Mouse (Mus musculus) intestine, postnatal 0 days (tissue): ENCODE measurements around the gene Tlr2. TPM values are rescaled to one million over a fixed set of nuclear protein-coding genes. Genes with fewer than 3 reads are reported as not detected.

Source experiments
- ATAC-seq: fragments of 200-750 bp; cut with Nextera tagmentation; 2 replicates; pipeline ENCODE4 v1.8.0; 2017; ENCODE audit warnings: mild to moderate bottlenecking, moderate TSS enrichment, moderate library complexity
- H3K27ac ChIP-seq: fragments of 300-500 bp; sonication (generic); 2 replicates; pipeline ENCODE4 v1.5.1; 2014; ENCODE audit warnings: mild to moderate bottlenecking, low read depth, low read length, moderate library complexity
- H3K27me3 ChIP-seq: fragments of 300-500 bp; sonication (generic); replicated peaks from 2 replicates; pipeline ENCODE4 v1.6.1; 2014; ENCODE audit warnings: low read length, mixed read lengths; ENCODE audit not compliant: control insufficient read depth, insufficient read depth
- H3K36me3 ChIP-seq: fragments of 300-500 bp; sonication (generic); 2 replicates; pipeline ENCODE4 v1.6.1; 2014; ENCODE audit warnings: mild to moderate bottlenecking, moderate library complexity; ENCODE audit not compliant: control insufficient read depth, insufficient read depth
- H3K4me1 ChIP-seq: fragments of 300-500 bp; sonication (generic); replicated peaks from 2 replicates; pipeline ENCODE4 v1.6.1; 2014; ENCODE audit warnings: antibody characterized with exemption, low read length, mixed read lengths; ENCODE audit not compliant: control insufficient read depth, insufficient read depth
- H3K4me2 ChIP-seq: fragments of 300-500 bp; sonication (generic); replicated peaks from 2 replicates; pipeline ENCODE4 v1.6.1; 2014; ENCODE audit warnings: low read depth, mild to moderate bottlenecking, moderate library complexity
- H3K4me3 ChIP-seq: fragments of 300-500 bp; sonication (generic); 2 replicates; pipeline ENCODE4 v1.5.1; 2014; ENCODE audit warnings: low read depth, low read length
- H3K9ac ChIP-seq: fragments of 300-500 bp; sonication (generic); 2 replicates; pipeline ENCODE4 v1.6.1; 2014; ENCODE audit warnings: mild to moderate bottlenecking, low read depth, low read length
- H3K9me3 ChIP-seq: fragments of 300-500 bp; sonication (generic); 2 replicates; pipeline ENCODE4 v1.6.1; 2016; ENCODE audit warnings: mixed run types; ENCODE audit not compliant: control insufficient read depth
- CTCF ChIP-seq: sonication (generic); IDR thresholded peaks from 2 replicates; pipeline ENCODE4 v1.5.1; 2016; ENCODE audit warnings: low read depth, mild to moderate bottlenecking, control low read depth, antibody characterized with exemption, moderate library complexity
- WGBS: fragments of 180-500 bp; shearing (Covaris S2); extraction: QIAGEN DNeasy Blood & Tissue Kit; methylation state at CpG from one replicate; pipeline ENCODE4 v1.1.7; 2014; 5-methylcytosine and 5-hydroxymethylcytosine counted together
- polyA plus RNA-seq: library from polyadenylated mRNA; unstranded; fragments of >200 nt; fragmentation: Nextera tagmentation; extraction: Ambion mirVana; gene quantifications from 2 replicates; pipeline ENCODE4 v1.2.1, GENCODE M21; 2015

Gene Tlr2
- polyA plus RNA-seq, 1 experiment from 2014 or later = 1.4 TPM

DNA sequence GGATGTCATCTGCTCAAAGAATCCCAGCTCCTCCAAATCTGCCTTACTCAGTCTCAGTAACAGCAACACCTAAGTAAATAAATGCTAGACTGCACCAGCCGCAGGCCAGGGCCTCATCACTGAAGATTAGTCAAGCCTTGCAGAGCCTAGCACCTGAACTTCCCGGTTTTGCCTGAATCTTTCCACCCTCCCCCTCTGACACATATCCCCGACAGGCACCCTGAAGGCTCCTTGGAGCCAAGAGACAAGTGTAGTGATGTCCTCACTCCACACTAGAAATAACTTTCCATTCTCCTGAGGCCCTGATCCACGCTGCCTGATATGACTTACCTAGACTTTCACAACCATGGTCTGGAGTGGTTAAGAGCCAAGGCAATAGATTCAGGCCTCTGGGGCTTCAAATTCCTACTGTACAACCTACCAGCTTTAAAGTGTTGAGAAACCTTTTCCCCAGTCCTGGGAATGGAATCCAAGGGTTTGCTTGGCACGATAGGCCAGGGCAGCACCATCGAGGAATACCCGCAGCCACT, 53.7 kb downstream of the Tlr2 start:
- no peak for ATAC-seq
- Histone ChIP-seq H3K4me3 (no peak overlapping the region), H3K4me2 (no peak overlapping the region), H3K9me3 (no peaks in the 10 kb centered on the region), H3K4me1 (no peaks in the 10 kb centered on the region), H3K27ac (no peak overlapping the region), H3K9ac (no peak overlapping the region), H3K36me3 (no peaks in the 10 kb centered on the region), H3K27me3 (no peaks in the 10 kb centered on the region; the same call in 1 of the 2 replicates)
- TF ChIP-seq CTCF = no peak
- 82% methylated on average over 7 of the region's 7 CpGs for WGBS

DNA sequence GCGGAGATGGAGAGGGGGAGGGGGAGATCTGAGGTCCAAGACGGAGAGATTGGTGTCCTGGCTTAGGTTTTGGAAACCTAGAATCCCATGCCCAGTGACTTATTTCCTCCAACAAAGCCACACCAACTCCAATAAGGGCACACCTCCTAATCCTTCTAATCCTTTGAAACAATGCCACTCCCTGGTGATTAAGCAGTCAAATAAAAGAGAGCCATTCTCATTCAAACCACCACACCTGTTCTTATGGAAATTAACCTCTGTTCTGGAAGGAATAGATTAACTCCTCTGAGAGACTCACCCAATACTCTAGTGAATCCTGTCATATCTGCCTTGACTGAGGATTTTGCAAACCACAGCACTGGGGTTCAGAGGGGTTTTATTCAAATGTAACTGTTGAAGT, 54.5 kb downstream of the Tlr2 start:
- H3K9ac ChIP-seq = no peak overlapping the region
- no peaks in the 10 kb centered on the region for H3K36me3 ChIP-seq
- TF ChIP-seq CTCF = no peak
- no peak overlapping the region for H3K4me3 ChIP-seq
- no peaks in the 10 kb centered on the region for H3K4me1 ChIP-seq
- H3K9me3 ChIP-seq = no peaks in the 10 kb centered on the region
- H3K27ac ChIP-seq = no peak overlapping the region
- no peak overlapping the region for H3K4me2 ChIP-seq
- no peak for ATAC-seq
- WGBS = 94% methylated on average over 2 of the region's 2 CpGs
- no peaks in the 10 kb centered on the region for H3K27me3 ChIP-seq

Other genes starting within 250 kb of the Tlr2 start
- gene Sfrp2, start 75.4 kb downstream of the Tlr2 start, polyA plus RNA-seq = 15.8 and 20.7 TPM in 2 replicates
- gene Tmem131l, start 198.4 kb upstream of the Tlr2 start, polyA plus RNA-seq = 7.5 and 9.6 TPM in 2 replicates